18 mouse cellular contexts compared by ENCODE assay signal in genomic region chr8:98294975-98295374, GRCm38 (mm10).
DNase-seq lines count a peak whose midpoint lies in the region; ATAC-seq lines count a peak whose summit lies in the region.
"Had no signal": no experiment of that assay in that cellular context is flagged by ENCODE, and none has a peak within 500 bp of the region (broad histone marks: within the 10 kb centered on the region; RNA-seq: fewer than 3 reads in every experiment).

No protein-coding gene starts in this region.

- no peak overlapping the region for H3K4me3 ChIP-seq in embryonic facial prominence, embryonic 14.5 days (ENCODE audit: low read depth, low read length)
- no peak overlapping the region for H3K4me3 ChIP-seq in embryonic facial prominence, embryonic 10.5 days
- no peak overlapping the region for H3K4me3 ChIP-seq in forebrain, embryonic 16.5 days (replicated peaks; ENCODE audit: low read length)
- H3K4me3 ChIP-seq: erythroblast, embryonic 14.5 days; heart, embryonic 15.5 days; hindbrain, embryonic 15.5 days; liver, embryonic 13.5 days had no signal

- H3K9ac ChIP-seq in embryonic facial prominence, embryonic 14.5 days (ENCODE audit: low read depth, low read length), result no peak overlapping the region
- no peak overlapping the region for H3K9ac ChIP-seq in forebrain, embryonic 16.5 days (replicated peaks; ENCODE audit: low read depth, low read length)
- H3K9ac ChIP-seq: heart, embryonic 15.5 days; hindbrain, embryonic 15.5 days; liver, embryonic 13.5 days had no signal

- no peaks in the 10 kb centered on the region for H3K27me3 ChIP-seq in embryonic facial prominence, embryonic 14.5 days (replicated peaks; ENCODE audit: control insufficient read depth, insufficient read depth, low read length)
- no peaks in the 10 kb centered on the region for H3K27me3 ChIP-seq in embryonic facial prominence, embryonic 10.5 days (replicated peaks; ENCODE audit: low read depth, poor library complexity, severe bottlenecking)
- no peaks in the 10 kb centered on the region for H3K27me3 ChIP-seq in forebrain, embryonic 16.5 days (replicated peaks; ENCODE audit: control insufficient read depth, insufficient read depth, low read length)
- H3K27me3 ChIP-seq: heart, embryonic 15.5 days; hindbrain, embryonic 15.5 days; liver, embryonic 13.5 days; Patski had no signal

- no peak for ATAC-seq in embryonic facial prominence, embryonic 14.5 days (ENCODE audit: low read depth)
- ATAC-seq in forebrain, embryonic 16.5 days, result peak; percentile 80
- ATAC-seq: Patski had no signal

- H3K36me3 ChIP-seq in embryonic facial prominence, embryonic 14.5 days (ENCODE audit: control insufficient read depth, insufficient read depth, low read length), result no peaks in the 10 kb centered on the region
- H3K36me3 ChIP-seq in embryonic facial prominence, embryonic 10.5 days (replicated peaks), result no peaks in the 10 kb centered on the region
- no peaks in the 10 kb centered on the region for H3K36me3 ChIP-seq in forebrain, embryonic 16.5 days (ENCODE audit: control insufficient read depth, insufficient read depth)
- H3K36me3 ChIP-seq: heart, embryonic 15.5 days; hindbrain, embryonic 15.5 days; liver, embryonic 13.5 days had no signal

- no peak overlapping the region for H3K27ac ChIP-seq in embryonic facial prominence, embryonic 14.5 days (replicated peaks; ENCODE audit: low read depth, low read length)
- no peak overlapping the region for H3K27ac ChIP-seq in embryonic facial prominence, embryonic 10.5 days (replicated peaks)
- no peak overlapping the region for H3K27ac ChIP-seq in forebrain, embryonic 16.5 days (ENCODE audit: low read length)
- H3K27ac ChIP-seq: heart, embryonic 15.5 days; hindbrain, embryonic 15.5 days; liver, embryonic 13.5 days had no signal

- no peaks in the 10 kb centered on the region for H3K9me3 ChIP-seq in embryonic facial prominence, embryonic 14.5 days (ENCODE audit: control insufficient read depth, low read length)
- no peaks in the 10 kb centered on the region for H3K9me3 ChIP-seq in embryonic facial prominence, embryonic 10.5 days
- no peaks in the 10 kb centered on the region for H3K9me3 ChIP-seq in forebrain, embryonic 16.5 days (ENCODE audit: control insufficient read depth, low read length)
- H3K9me3 ChIP-seq: heart, embryonic 15.5 days; hindbrain, embryonic 15.5 days; liver, embryonic 13.5 days had no signal

- no peak overlapping the region for H3K4me2 ChIP-seq in embryonic facial prominence, embryonic 14.5 days (ENCODE audit: low read depth, low read length)
- peak overlapping the region; percentile 28; the same call in 1 of the 2 replicates for H3K4me2 ChIP-seq in forebrain, embryonic 16.5 days (ENCODE audit: low read length)
- H3K4me2 ChIP-seq: heart, embryonic 15.5 days; hindbrain, embryonic 15.5 days; liver, embryonic 13.5 days had no signal

- DNase-seq in embryonic facial prominence, embryonic 14.5 days (ENCODE audit: low spot score), result peak; percentile 7
- no peak for DNase-seq in embryonic facial prominence, embryonic 10.5 days (ENCODE audit: low spot score)
- peak; percentile 1 for DNase-seq in layer of hippocampus, adult 9-11 months
- no peak for DNase-seq in layer of hippocampus, adult 11-12 months (ENCODE audit: low spot score)
- DNase-seq in retina, postnatal 1 day, result peak; percentile 2
- DNase-seq in natural killer cell, adult 2 months (ENCODE audit: low spot score in 2 of 2), result no peak
- no peak for DNase-seq in heart, postnatal 4 days
- DNase-seq: cerebellum, adult 11-12 months; heart, adult 11 months; kidney, adult 18-20 months; liver, embryonic 13.5 days; lung, postnatal 14 days; thymus, postnatal 25 days had no signal

- no peaks in the 10 kb centered on the region for H3K4me1 ChIP-seq in embryonic facial prominence, embryonic 14.5 days (ENCODE audit: control insufficient read depth, insufficient read depth, low read length)
- H3K4me1 ChIP-seq in embryonic facial prominence, embryonic 10.5 days, result no peaks in the 10 kb centered on the region
- peaks cover 3% of the 10 kb centered on the region for H3K4me1 ChIP-seq in forebrain, embryonic 16.5 days (replicated peaks; ENCODE audit: control insufficient read depth, insufficient read depth, low read length)
- H3K4me1 ChIP-seq: heart, embryonic 15.5 days; hindbrain, embryonic 15.5 days; liver, embryonic 13.5 days had no signal

- 62% methylated on average over 7 of the region's 7 CpGs for WGBS in embryonic facial prominence, embryonic 14.5 days
- 71% methylated on average over 7 of the region's 7 CpGs for WGBS in embryonic facial prominence, embryonic 10.5 days
- WGBS in forebrain, embryonic 16.5 days, result 19% methylated on average over 7 of the region's 7 CpGs

Comparison
In these comparisons a context has a peak if more than half of its experiments do, and no peak if none do; other contexts are left out.
1. DNase-seq: peak in embryonic facial prominence, embryonic 14.5 days (single experiment), layer of hippocampus, adult 9-11 months (single experiment) and retina, postnatal 1 day (single experiment); none in embryonic facial prominence, embryonic 10.5 days (single experiment), layer of hippocampus, adult 11-12 months (single experiment), natural killer cell, adult 2 months (0 of 2) and heart, postnatal 4 days (single experiment).